Mouse (Mus musculus) cerebellum, adult 2 months (tissue): ENCODE data around the gene Lrrc7.

Experiments
- CTCF ChIP-seq: fragments of 200-500 bp; IDR thresholded peaks from 2 replicates; pipeline ENCODE4 v1.5.1; 2011; ENCODE audit warnings: low read depth, mild to moderate bottlenecking, control low read depth, low read length, moderate library complexity, borderline replicate concordance; ENCODE audit not compliant: insufficient read depth
- POLR2A ChIP-seq: fragments of 200-500 bp; IDR thresholded peaks from 2 replicates; pipeline ENCODE4 v1.6.1; 2011; ENCODE audit warnings: low read length, control low read depth, borderline replicate concordance; ENCODE audit not compliant: insufficient read depth

- TF ChIP-seq POLR2A (no peak), CTCF (no peak)
Measured at GRCm38 (mm10) chr3:158060621-158061291, 501.3 kb downstream of the Lrrc7 start.
